Comparison of ENCODE assay signal across 8 mouse cellular contexts in the genomic region with DNA sequence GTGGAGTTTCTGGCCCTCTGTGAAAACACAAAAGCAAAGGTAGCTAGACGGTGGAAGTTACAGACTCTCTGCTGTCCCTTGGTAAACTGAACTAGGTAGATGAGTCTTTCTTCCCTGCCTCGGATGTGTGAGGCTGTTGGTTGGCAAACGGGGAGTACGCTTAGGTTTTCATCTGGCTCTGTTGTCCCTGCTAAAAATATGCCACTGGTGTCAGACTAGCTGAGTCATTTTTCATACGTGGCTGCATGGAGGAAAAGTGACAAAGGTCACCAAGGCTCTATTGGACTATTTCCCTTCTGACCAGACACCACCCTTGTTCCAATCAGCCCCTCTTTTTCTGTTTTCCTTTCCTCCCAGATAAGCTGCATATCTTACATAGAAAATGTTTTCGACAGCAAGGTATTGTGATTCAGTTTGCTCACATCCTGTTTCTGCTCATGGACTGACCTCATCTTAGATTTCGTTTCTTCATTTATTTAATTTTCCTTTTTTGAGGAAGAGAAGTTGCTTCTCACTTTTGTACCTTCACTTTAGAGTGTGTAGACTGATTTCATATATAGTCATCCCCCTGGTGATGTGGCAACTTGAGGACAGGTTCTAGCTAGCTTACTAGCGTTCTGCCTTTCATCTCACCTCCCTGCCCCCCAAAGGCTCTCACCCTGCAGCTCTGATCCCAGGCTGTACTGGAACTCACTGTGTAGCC. TPM values are rescaled to one million over a fixed set of nuclear protein-coding genes. Genes with fewer than 3 reads are reported as not detected.
DNase-seq lines count a peak whose midpoint lies in the region; ATAC-seq and TF ChIP-seq lines count a peak whose summit lies in the region.

No protein-coding gene starts in this region.

- no peak overlapping the region for H3K4me2 ChIP-seq in kidney, postnatal 0 days (ENCODE audit: low read length)
- 0 out of 2 replicates have a peak overlapping the region, but pooled peaks have one; percentile 5 for H3K4me2 ChIP-seq in stomach, embryonic 15.5 days

- no peaks in the 10 kb centered on the region for H3K36me3 ChIP-seq in liver, adult 2 months (ENCODE audit: control insufficient read depth, insufficient read depth, low read length)
- no peaks in the 10 kb centered on the region for H3K36me3 ChIP-seq in kidney, postnatal 0 days (ENCODE audit: insufficient read depth, low read length)
- no peaks in the 10 kb centered on the region for H3K36me3 ChIP-seq in stomach, embryonic 15.5 days

- TF ChIP-seq CTCF in liver, adult 2 months (IDR thresholded peaks at IDR 0.05; ENCODE audit: low read depth, low read length): no peak
- no peak for TF ChIP-seq CTCF in kidney, postnatal 0 days (IDR thresholded peaks at IDR 0.05; ENCODE audit: low read depth)

- no peak overlapping the region for H3K4me3 ChIP-seq in liver, adult 2 months (ENCODE audit: insufficient read depth, low read depth, low read length)
- no peak overlapping the region for H3K4me3 ChIP-seq in kidney, postnatal 0 days (replicated peaks; ENCODE audit: low read depth, low read length)
- no peak overlapping the region for H3K4me3 ChIP-seq in stomach, embryonic 15.5 days (replicated peaks)

- ATAC-seq in kidney, postnatal 0 days (replicated peaks; ENCODE audit: low FRiP score, low read depth): no peak
- 0 out of 2 replicates have a peak, but pooled peaks have one; percentile 43 for ATAC-seq in stomach, embryonic 15.5 days (ENCODE audit: insufficient read depth, low FRiP score, low read depth)
- ATAC-seq in inflammation-experienced regulatory T-cells, adult 6 months: no peak
- ATAC-seq in activated CD4-positive, CD25-positive, alpha-beta regulatory T cell, adult 4 months: no peak

- no peak for TF ChIP-seq POLR2A in liver, adult 2 months (IDR thresholded peaks at IDR 0.05; ENCODE audit: extremely low read depth, insufficient read depth, low read length)

- peak; percentile 59 for DNase-seq in liver, adult 2 months (ENCODE audit: extremely low read depth, low read depth, low spot score)
- DNase-seq in liver: no peak
- DNase-seq in heart, adult 18-20 months: peak; percentile 72 to 82
- peak; percentile 39 for DNase-seq in kidney, postnatal 0 days (ENCODE audit: low spot score)
- DNase-seq in left cerebral cortex, postnatal 4 days: no peak

- intact Hi-C loops in left cerebral cortex, postnatal 4 days (cut with DNase I): no loop called here

- no peaks in the 10 kb centered on the region for H3K9me3 ChIP-seq in kidney, postnatal 0 days (replicated peaks; ENCODE audit: low read length)
- no peaks in the 10 kb centered on the region for H3K9me3 ChIP-seq in stomach, embryonic 15.5 days

- H3K27me3 ChIP-seq in liver, adult 2 months (ENCODE audit: control insufficient read depth, insufficient read depth, low read length): no peaks in the 10 kb centered on the region
- H3K27me3 ChIP-seq in kidney, postnatal 0 days (ENCODE audit: insufficient read depth, low read length): no peaks in the 10 kb centered on the region
- no peaks in the 10 kb centered on the region for H3K27me3 ChIP-seq in stomach, embryonic 15.5 days (replicated peaks)

- H3K27ac ChIP-seq in liver, adult 2 months (replicated peaks; ENCODE audit: insufficient read depth, low read depth, low read length): peak overlapping the region; percentile 73
- H3K27ac ChIP-seq in kidney, postnatal 0 days: peak overlapping the region; percentile 81
- peak overlapping the region; percentile 71 for H3K27ac ChIP-seq in stomach, embryonic 15.5 days

- WGBS in liver, adult 2 months: 44% methylated on average over 8 of the region's 8 CpGs
- 58% methylated on average over 8 of the region's 8 CpGs for WGBS in kidney, postnatal 0 days
- 53% methylated on average over 8 of the region's 8 CpGs for WGBS in stomach, embryonic 15.5 days

- H3K79me2 ChIP-seq in liver, adult 2 months (ENCODE audit: control insufficient read depth, insufficient read depth, low read length): no peaks in the 10 kb centered on the region

- peaks cover 6% of the 10 kb centered on the region; the same call in 1 of the 2 replicates for H3K4me1 ChIP-seq in liver, adult 2 months (ENCODE audit: control insufficient read depth, insufficient read depth, low read length)
- H3K4me1 ChIP-seq in kidney, postnatal 0 days (replicated peaks; ENCODE audit: insufficient read depth, low read length): peaks cover 8% of the 10 kb centered on the region; the same call in 1 of the 2 replicates
- H3K4me1 ChIP-seq in stomach, embryonic 15.5 days: peaks cover 10% of the 10 kb centered on the region; the same call in 1 of the 2 replicates

- no peak overlapping the region for H3K9ac ChIP-seq in liver, adult 2 months (ENCODE audit: low read depth, low read length)
- no peak overlapping the region for H3K9ac ChIP-seq in kidney, postnatal 0 days (ENCODE audit: low read depth, low read length)
- H3K9ac ChIP-seq in stomach, embryonic 15.5 days: no peak overlapping the region

RNA-seq across cellular contexts. Expression of a gene that starts 8.1 kb away (rescaled TPM):
- 52.4 and 58.5 TPM in 2 replicates for total RNA-seq in liver, adult 2 months (2014; rRNA removed)
- 9.8 and 12.2 TPM in 2 replicates for polyA plus RNA-seq in liver, adult 2 months (2012; rRNA removed)
- 100 to 1,000 TPM; 137 to 139 TPM for total RNA-seq in heart, adult 18-20 months (2021)
- polyA plus RNA-seq in kidney, postnatal 0 days (2015; fragmentation: Nextera tagmentation; extraction: Ambion mirVana): 52.5 and 59.8 TPM in 2 replicates
- 36.2 and 45.6 TPM in 2 replicates for polyA plus RNA-seq in stomach, embryonic 15.5 days (2015; fragmentation: Nextera tagmentation; extraction: Ambion mirVana)
- polyA plus RNA-seq in inflammation-experienced regulatory T-cells, adult 6 months (2017; shearing (Covaris generic)): 10 to 100 TPM; 18.6 to 21.4 (median 18.7) TPM
- 100 to 1,000 TPM; 232 to 235 TPM for total RNA-seq in left cerebral cortex, postnatal 4 days (2021)
- polyA plus RNA-seq in activated CD4-positive, CD25-positive, alpha-beta regulatory T cell, adult 4 months (2017; shearing (Covaris generic)): 10 to 100 TPM; 17.2 to 18.7 TPM

RNA-seq across cellular contexts. Expression of a gene that starts 19.5 kb away (rescaled TPM):
- 20.7 and 36.2 TPM in 2 replicates for total RNA-seq in liver, adult 2 months (2014; rRNA removed)
- polyA plus RNA-seq in liver, adult 2 months (2012; rRNA removed): 73.7 and 83.2 TPM in 2 replicates
- 10 to 100 TPM; 13.4 to 15.6 TPM for total RNA-seq in heart, adult 18-20 months (2021)
- polyA plus RNA-seq in kidney, postnatal 0 days (2015; fragmentation: Nextera tagmentation; extraction: Ambion mirVana): 132 TPM in 2 replicates
- polyA plus RNA-seq in stomach, embryonic 15.5 days (2015; fragmentation: Nextera tagmentation; extraction: Ambion mirVana): 147 and 174 TPM in 2 replicates
- polyA plus RNA-seq in inflammation-experienced regulatory T-cells, adult 6 months (2017; shearing (Covaris generic)): 100 to 1,000 TPM; 137 to 236 (median 173) TPM
- total RNA-seq in left cerebral cortex, postnatal 4 days (2021): 100 to 1,000 TPM; 110 to 115 TPM
- 100 to 1,000 TPM; 144 to 327 TPM for polyA plus RNA-seq in activated CD4-positive, CD25-positive, alpha-beta regulatory T cell, adult 4 months (2017; shearing (Covaris generic))

RNA-seq across cellular contexts. Expression of a gene that starts 19.7 kb away (rescaled TPM):
- 46.7 and 64.4 TPM in 2 replicates for total RNA-seq in liver, adult 2 months (2014; rRNA removed)
- 36.2 and 37.6 TPM in 2 replicates for polyA plus RNA-seq in liver, adult 2 months (2012; rRNA removed)
- 10 to 100 TPM in 1 of 2 experiments, 1 to 10 TPM in 1; 8.9 to 27.6 TPM for total RNA-seq in heart, adult 18-20 months (2021)
- polyA plus RNA-seq in kidney, postnatal 0 days (2015; fragmentation: Nextera tagmentation; extraction: Ambion mirVana): 353 and 385 TPM in 2 replicates
- polyA plus RNA-seq in stomach, embryonic 15.5 days (2015; fragmentation: Nextera tagmentation; extraction: Ambion mirVana): 345 and 399 TPM in 2 replicates
- polyA plus RNA-seq in inflammation-experienced regulatory T-cells, adult 6 months (2017; shearing (Covaris generic)): 100 to 1,000 TPM in 2 of 3 experiments, 10 to 100 TPM in 1; 13.2 to 293 (median 291) TPM
- total RNA-seq in left cerebral cortex, postnatal 4 days (2021): 100 to 1,000 TPM; 188 to 195 TPM
- polyA plus RNA-seq in activated CD4-positive, CD25-positive, alpha-beta regulatory T cell, adult 4 months (2017; shearing (Covaris generic)): 100 to 1,000 TPM in 1 of 2 experiments, 10 to 100 TPM in 1; 19.2 to 305 TPM

RNA-seq across cellular contexts. Expression of a gene that starts 31.7 kb away (rescaled TPM):
- total RNA-seq in liver, adult 2 months (2014; rRNA removed): 363 and 370 TPM in 2 replicates
- polyA plus RNA-seq in liver, adult 2 months (2012; rRNA removed): 153 and 184 TPM in 2 replicates
- 1,000 to 10,000 TPM; 1,028 to 1,153 TPM for total RNA-seq in heart, adult 18-20 months (2021)
- 395 and 442 TPM in 2 replicates for polyA plus RNA-seq in kidney, postnatal 0 days (2015; fragmentation: Nextera tagmentation; extraction: Ambion mirVana)
- 266 and 295 TPM in 2 replicates for polyA plus RNA-seq in stomach, embryonic 15.5 days (2015; fragmentation: Nextera tagmentation; extraction: Ambion mirVana)
- polyA plus RNA-seq in inflammation-experienced regulatory T-cells, adult 6 months (2017; shearing (Covaris generic)): 100 to 1,000 TPM; 104 to 381 (median 133) TPM
- 100 to 1,000 TPM; 317 to 378 TPM for total RNA-seq in left cerebral cortex, postnatal 4 days (2021)
- polyA plus RNA-seq in activated CD4-positive, CD25-positive, alpha-beta regulatory T cell, adult 4 months (2017; shearing (Covaris generic)): 100 to 1,000 TPM; 149 to 492 TPM

Comparison
In these comparisons a context has a peak if more than half of its experiments do, and no peak if none do; other contexts are left out.
1. DNase-seq: peak in liver, adult 2 months (single experiment), heart, adult 18-20 months (2 of 2) and kidney, postnatal 0 days (single experiment); none in liver (single experiment) and left cerebral cortex, postnatal 4 days (single experiment).
2. Peak in every context shown above with its lines, with median percentiles within 50 percentile points of each other: H3K27ac ChIP-seq.